Mouse (Mus musculus): ENCODE measurements at regions not wholly inside any gene's neighbourhood (a gene's known extent, or its start where the extent isn't known, plus 50 kb on each side); places are given as distances from the start of the nearest gene placed in this dataset.

DNA sequence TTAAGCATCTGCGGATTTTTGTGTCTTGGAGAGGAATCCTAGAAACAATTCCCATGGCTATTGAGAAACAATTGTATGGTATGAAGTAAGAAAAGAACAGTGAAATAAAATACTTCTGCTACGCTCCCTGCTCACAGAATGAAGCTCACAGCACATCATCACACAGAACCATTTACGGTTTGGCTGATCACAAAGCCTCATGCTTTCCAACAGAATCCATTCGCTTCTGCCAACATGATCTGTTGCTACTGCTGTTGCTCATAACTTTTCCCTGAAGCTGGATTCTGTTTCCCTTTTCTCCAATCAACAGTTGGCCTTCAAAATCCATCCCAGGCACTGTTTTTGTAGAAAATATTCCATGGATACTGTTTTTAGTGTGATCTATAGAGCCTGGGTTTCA lies 518.7 kb downstream of the Nebl start:
- ATAC-seq (ENCODE audit: insufficient read depth) (no peak), DNase-seq (ENCODE audit: low read depth in 3 of 3, low spot score in 3 of 3) (no peak)
- Histone ChIP-seq H3K36me3 (replicated peaks; ENCODE audit: control insufficient read depth, insufficient read depth, low read depth) (no peaks in the 10 kb centered on the region), H3K4me2 (ENCODE audit: low read depth) (no peak overlapping the region), H3K27ac (no peak overlapping the region), H3K9ac (replicated peaks) (no peak overlapping the region), H3K4me3 (ENCODE audit: insufficient read depth in 1 of 2, low read depth in 2 of 2, low read length in 2 of 2) (no peak overlapping the region), H3K4me1 (replicated peaks; ENCODE audit: control insufficient read depth in 2 of 2, insufficient read depth in 2 of 2, low read length in 1 of 2) (no peaks in the 10 kb centered on the region), H3K27me3 (ENCODE audit: control insufficient read depth, insufficient read depth, low read length) (no peaks in the 10 kb centered on the region), H3K9me3 (ENCODE audit: control insufficient read depth, low read length) (no peaks in the 10 kb centered on the region)
- 65% methylated on average over 4 of the region's 4 CpGs for WGBS (ENCODE audit: insufficient replicate concordance)
- no peak for TF ChIP-seq CTCF (IDR thresholded peaks at IDR 0.05; ENCODE audit: low read depth)
- TF ChIP-seq EP300 (IDR thresholded peaks at IDR 0.05; ENCODE audit: low read depth), result no peak

DNA sequence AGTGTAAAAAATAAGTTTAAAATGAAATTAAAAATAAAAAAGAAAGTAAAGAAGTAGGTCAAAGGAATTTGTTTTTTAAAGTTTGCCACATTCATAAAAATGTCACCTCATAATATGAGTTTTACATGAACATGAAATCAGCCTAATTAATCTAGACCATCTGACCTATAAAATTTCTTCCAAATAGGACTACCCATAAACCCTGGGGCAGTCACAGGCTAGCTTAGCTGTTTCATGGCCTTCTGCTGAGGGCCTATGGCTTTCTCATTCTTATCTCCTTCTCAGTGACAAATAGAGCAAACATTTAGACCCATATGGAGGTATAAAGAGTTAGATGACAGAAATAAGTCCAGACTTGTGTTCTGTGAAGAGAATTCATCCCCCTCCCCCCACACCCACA lies 520.2 kb downstream of the Nebl start:
- H3K27me3 ChIP-seq (ENCODE audit: control insufficient read depth, insufficient read depth, low read length), result no peaks in the 10 kb centered on the region
- H3K9ac ChIP-seq (replicated peaks), result no peak overlapping the region
- H3K9me3 ChIP-seq (ENCODE audit: control insufficient read depth, low read length), result no peaks in the 10 kb centered on the region
- H3K4me2 ChIP-seq (ENCODE audit: low read depth), result no peak overlapping the region
- no peak overlapping the region for H3K27ac ChIP-seq
- H3K4me3 ChIP-seq (ENCODE audit: insufficient read depth in 1 of 2, low read depth in 2 of 2, low read length in 2 of 2), result no peak overlapping the region
- no peaks in the 10 kb centered on the region for H3K4me1 ChIP-seq (replicated peaks; ENCODE audit: control insufficient read depth in 2 of 2, insufficient read depth in 2 of 2, low read length in 1 of 2)
- no peak for TF ChIP-seq EP300 (IDR thresholded peaks at IDR 0.05; ENCODE audit: low read depth)
- DNase-seq (ENCODE audit: low read depth in 3 of 3, low spot score in 3 of 3) (no peak), ATAC-seq (ENCODE audit: insufficient read depth) (no peak)
- no peaks in the 10 kb centered on the region for H3K36me3 ChIP-seq (replicated peaks; ENCODE audit: control insufficient read depth, insufficient read depth, low read depth)

DNA sequence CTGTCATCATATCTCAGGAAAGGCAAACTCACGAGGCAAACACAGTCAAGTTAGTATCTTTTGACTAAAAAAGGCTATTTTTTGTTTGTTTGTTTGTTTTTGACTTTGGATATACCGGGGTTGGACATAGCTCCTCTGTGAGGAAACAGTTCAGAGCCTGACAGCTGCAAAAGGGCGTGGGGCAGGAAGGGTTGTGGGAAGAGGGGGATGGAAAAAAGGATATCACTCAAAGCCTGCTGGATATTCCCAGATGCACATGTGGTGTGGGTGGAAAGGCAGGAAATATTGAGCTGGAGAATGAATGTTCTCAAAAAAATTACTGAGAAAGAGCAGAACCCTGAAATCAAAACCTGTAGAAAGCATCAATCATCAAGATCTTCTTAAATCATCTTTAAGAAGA lies 537.7 kb downstream of the Nebl start:
- no peaks in the 10 kb centered on the region for H3K9me3 ChIP-seq (ENCODE audit: control insufficient read depth, low read length)
- no peak for ATAC-seq (ENCODE audit: insufficient read depth)
- H3K9ac ChIP-seq (replicated peaks), result no peak overlapping the region
- TF ChIP-seq EP300 (IDR thresholded peaks at IDR 0.05; ENCODE audit: low read depth) (no peak), CTCF (IDR thresholded peaks at IDR 0.05; ENCODE audit: low read depth) (no peak)
- no peaks in the 10 kb centered on the region for H3K27me3 ChIP-seq (ENCODE audit: control insufficient read depth, insufficient read depth, low read length)
- 28% methylated on average over 3 of the region's 3 CpGs for WGBS (ENCODE audit: insufficient replicate concordance)
- H3K4me3 ChIP-seq (ENCODE audit: insufficient read depth in 1 of 2, low read depth in 2 of 2, low read length in 2 of 2), result no peak overlapping the region
- DNase-seq (ENCODE audit: low read depth in 3 of 3, low spot score in 3 of 3), result no peak
- H3K4me1 ChIP-seq (replicated peaks; ENCODE audit: control insufficient read depth in 2 of 2, insufficient read depth in 2 of 2, low read length in 1 of 2), result no peaks in the 10 kb centered on the region
- no peak overlapping the region for H3K4me2 ChIP-seq (ENCODE audit: low read depth)
- H3K27ac ChIP-seq, result no peak overlapping the region
- no peaks in the 10 kb centered on the region for H3K36me3 ChIP-seq (replicated peaks; ENCODE audit: control insufficient read depth, insufficient read depth, low read depth)

DNA sequence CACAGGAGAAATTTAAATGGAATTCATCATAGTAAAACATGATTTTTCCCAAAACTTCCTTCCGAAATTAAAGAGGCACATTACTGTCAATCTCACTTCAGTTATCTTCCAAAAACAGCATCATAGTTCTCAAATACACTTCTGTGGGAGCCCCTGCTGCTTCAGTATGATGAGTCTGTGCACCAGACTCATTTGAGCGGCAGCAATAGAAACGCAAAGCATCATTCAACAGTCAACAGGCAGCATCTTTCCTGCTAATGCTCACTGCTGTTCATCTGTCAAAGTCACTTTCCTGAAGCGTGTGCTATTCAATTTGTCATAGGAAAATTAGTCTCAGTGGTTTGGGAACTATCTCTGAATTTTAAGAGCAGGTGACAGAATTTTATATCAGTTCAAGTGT lies 542.1 kb downstream of the Nebl start:
- no peak for TF ChIP-seq EP300 (IDR thresholded peaks at IDR 0.05; ENCODE audit: low read depth)
- TF ChIP-seq CTCF (IDR thresholded peaks at IDR 0.05; ENCODE audit: low read depth), result no peak
- Histone ChIP-seq H3K27ac (no peak overlapping the region), H3K4me2 (ENCODE audit: low read depth) (no peak overlapping the region), H3K4me3 (ENCODE audit: insufficient read depth in 1 of 2, low read depth in 2 of 2, low read length in 2 of 2) (no peak overlapping the region), H3K4me1 (replicated peaks; ENCODE audit: control insufficient read depth in 2 of 2, insufficient read depth in 2 of 2, low read length in 1 of 2) (no peaks in the 10 kb centered on the region), H3K9ac (replicated peaks) (no peak overlapping the region), H3K27me3 (ENCODE audit: control insufficient read depth, insufficient read depth, low read length) (no peaks in the 10 kb centered on the region), H3K36me3 (replicated peaks; ENCODE audit: control insufficient read depth, insufficient read depth, low read depth) (no peaks in the 10 kb centered on the region), H3K9me3 (ENCODE audit: control insufficient read depth, low read length) (no peaks in the 10 kb centered on the region)
- 68% methylated on average over 4 of the region's 4 CpGs for WGBS (ENCODE audit: insufficient replicate concordance)
- DNase-seq (ENCODE audit: low read depth in 3 of 3, low spot score in 3 of 3) (no peak), ATAC-seq (ENCODE audit: insufficient read depth) (no peak)

DNA sequence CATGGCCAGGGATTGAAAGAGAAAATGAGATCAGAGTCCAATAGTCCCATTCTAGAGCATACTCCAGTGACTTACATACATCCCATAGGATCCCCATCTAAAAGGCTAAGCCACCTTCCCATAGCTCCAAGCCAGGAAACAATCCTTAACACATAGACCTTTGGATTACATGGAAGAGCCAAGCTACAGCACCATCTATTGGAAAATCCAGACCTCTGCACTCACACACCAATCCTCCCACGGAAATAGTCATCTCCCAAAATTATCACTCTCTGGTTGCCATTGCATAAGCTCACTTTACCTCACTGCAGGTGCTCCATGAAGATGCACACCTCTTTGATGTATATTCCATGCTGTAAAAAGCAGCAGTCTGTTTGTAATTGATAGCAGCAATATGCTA lies 543.4 kb downstream of the Nebl start:
- H3K27me3 ChIP-seq (ENCODE audit: control insufficient read depth, insufficient read depth, low read length), result no peaks in the 10 kb centered on the region
- no peak overlapping the region for H3K4me3 ChIP-seq (ENCODE audit: insufficient read depth in 1 of 2, low read depth in 2 of 2, low read length in 2 of 2)
- no peaks in the 10 kb centered on the region for H3K36me3 ChIP-seq (replicated peaks; ENCODE audit: control insufficient read depth, insufficient read depth, low read depth)
- no peaks in the 10 kb centered on the region for H3K4me1 ChIP-seq (replicated peaks; ENCODE audit: control insufficient read depth in 2 of 2, insufficient read depth in 2 of 2, low read length in 1 of 2)
- DNase-seq (ENCODE audit: low read depth in 3 of 3, low spot score in 3 of 3) (no peak), ATAC-seq (ENCODE audit: insufficient read depth) (no peak)
- H3K4me2 ChIP-seq (ENCODE audit: low read depth), result no peak overlapping the region
- H3K27ac ChIP-seq, result no peak overlapping the region
- no peak overlapping the region for H3K9ac ChIP-seq (replicated peaks)
- TF ChIP-seq EP300 (IDR thresholded peaks at IDR 0.05; ENCODE audit: low read depth) (no peak), CTCF (IDR thresholded peaks at IDR 0.05; ENCODE audit: low read depth) (no peak)
- 29% methylated on average over 1 of the region's 1 CpGs for WGBS (ENCODE audit: insufficient replicate concordance)
- no peaks in the 10 kb centered on the region for H3K9me3 ChIP-seq (ENCODE audit: control insufficient read depth, low read length)

DNA sequence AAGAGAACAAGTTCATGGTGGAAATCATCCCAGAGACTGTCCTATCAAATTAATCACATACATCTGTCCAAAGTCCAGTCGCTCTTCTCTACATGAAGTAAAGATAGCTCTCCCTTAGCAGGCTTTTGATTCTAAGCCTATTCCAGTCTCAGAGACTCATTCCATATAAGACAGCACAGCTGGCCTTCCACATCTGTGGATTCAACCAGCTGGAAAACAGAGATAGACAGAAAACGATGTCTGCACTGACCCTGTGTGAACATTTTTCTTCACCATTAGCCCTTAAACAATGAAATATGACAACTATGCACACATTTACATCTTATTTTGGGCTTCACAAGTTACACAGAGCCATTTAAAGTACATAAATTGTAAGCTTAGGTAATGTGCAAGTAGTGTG lies 547.6 kb downstream of the Nebl start:
- no peak overlapping the region for H3K4me3 ChIP-seq (ENCODE audit: insufficient read depth in 1 of 2, low read depth in 2 of 2, low read length in 2 of 2)
- no peak for ATAC-seq (ENCODE audit: insufficient read depth)

More for the DNA sequence above, 547.6 kb downstream of the Nebl start:
- Histone ChIP-seq H3K9ac (replicated peaks) (no peak overlapping the region), H3K9me3 (ENCODE audit: control insufficient read depth, low read length) (no peaks in the 10 kb centered on the region), H3K27ac (no peak overlapping the region), H3K36me3 (replicated peaks; ENCODE audit: control insufficient read depth, insufficient read depth, low read depth) (no peaks in the 10 kb centered on the region), H3K4me1 (replicated peaks; ENCODE audit: control insufficient read depth in 2 of 2, insufficient read depth in 2 of 2, low read length in 1 of 2) (no peaks in the 10 kb centered on the region), H3K4me2 (ENCODE audit: low read depth) (no peak overlapping the region), H3K27me3 (ENCODE audit: control insufficient read depth, insufficient read depth, low read length) (no peaks in the 10 kb centered on the region)
- no peak for DNase-seq (ENCODE audit: low read depth in 3 of 3, low spot score in 3 of 3)
- no peak for TF ChIP-seq CTCF (IDR thresholded peaks at IDR 0.05; ENCODE audit: low read depth)
- TF ChIP-seq EP300 (IDR thresholded peaks at IDR 0.05; ENCODE audit: low read depth), result no peak
- WGBS (ENCODE audit: insufficient replicate concordance), result 65% methylated on average over 2 of the region's 2 CpGs
